Mouse (Mus musculus): ENCODE data around the gene Gck. TPM values are rescaled to one million over a fixed set of nuclear protein-coding genes. Genes with fewer than 3 reads are reported as not detected.

Gck gene
- polyA plus RNA-seq, 1 experiment from 2014 or later, result 0.72 TPM

DNA sequence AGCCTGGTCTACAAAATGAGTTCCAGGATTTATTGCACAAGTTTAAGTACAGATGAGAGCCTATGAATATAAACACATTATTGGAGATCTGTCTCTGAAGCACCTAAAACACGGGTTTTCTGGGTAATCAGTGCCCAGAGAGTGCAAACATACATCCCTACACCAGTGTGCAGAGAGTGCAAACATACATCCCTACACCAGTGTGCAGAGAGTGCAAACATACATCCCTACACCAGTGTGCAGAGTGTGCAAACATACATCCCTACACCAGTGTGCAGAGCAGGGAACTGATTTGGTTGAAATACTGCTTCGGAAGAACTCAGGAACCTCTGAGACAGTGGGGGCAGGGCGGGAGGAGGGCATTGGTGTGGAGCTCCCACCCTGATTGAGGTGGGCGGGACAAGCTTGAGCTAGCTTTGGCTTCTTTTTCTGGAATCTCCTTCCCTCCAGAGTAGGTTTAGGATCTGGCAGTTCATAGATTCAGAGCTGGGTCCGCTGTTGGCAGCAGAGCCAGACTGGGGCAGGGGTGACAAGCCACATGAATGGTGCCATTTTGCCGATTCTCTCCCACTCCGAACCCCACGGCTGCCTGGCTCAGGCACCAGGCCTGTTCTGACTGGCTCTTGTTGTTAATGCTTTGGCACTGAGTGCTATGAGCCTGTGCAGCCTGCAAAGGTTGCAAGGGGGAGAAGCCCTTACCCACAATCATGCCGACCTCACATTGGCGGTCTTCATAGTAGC is 43.9 kb downstream of the Gck start:
- Histone ChIP-seq H3K36me3 (no peaks in the 10 kb centered on the region), H3K27me3 (peaks cover 13% of the 10 kb centered on the region; the same call in 1 of the 2 replicates), H3K9ac (no peak overlapping the region), H3K27ac (no peak overlapping the region), H3K9me3 (replicated peaks) (no peaks in the 10 kb centered on the region), H3K4me3 (no peak overlapping the region), H3K4me1 (replicated peaks) (peaks cover 15% of the 10 kb centered on the region), H3K4me2 (no peak overlapping the region)
- no peak for ATAC-seq (replicated peaks; ENCODE audit: insufficient number of reproducible peaks, insufficient read depth, low FRiP score, low read depth)
- 85% methylated on average over 10 of the region's 10 CpGs for WGBS

DNA sequence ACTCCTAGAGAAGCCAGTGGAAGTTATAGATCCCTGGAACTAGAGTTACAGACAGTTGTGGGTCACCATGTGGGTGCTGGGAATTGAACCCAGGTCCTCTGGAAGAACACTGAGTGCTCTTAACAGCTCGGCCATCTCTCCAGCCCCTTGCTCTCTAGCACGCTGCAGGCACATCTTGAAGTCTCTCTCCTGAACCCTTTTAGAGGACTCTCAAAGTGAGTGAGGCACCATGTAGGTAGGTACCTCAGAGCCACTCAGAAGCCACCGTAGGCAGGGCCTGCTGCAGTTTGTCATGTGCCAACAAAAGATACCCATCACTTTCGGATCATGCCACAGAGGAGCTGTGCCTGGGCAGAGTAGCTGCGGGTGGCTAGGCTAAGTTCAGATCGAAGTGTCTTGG is 45.0 kb downstream of the Gck start:
- no peak overlapping the region for H3K4me2 ChIP-seq
- H3K4me3 ChIP-seq, result no peak overlapping the region
- H3K9ac ChIP-seq, result no peak overlapping the region
- H3K27me3 ChIP-seq, result peaks cover 15% of the 10 kb centered on the region; the same call in 1 of the 2 replicates
- no peaks in the 10 kb centered on the region for H3K9me3 ChIP-seq (replicated peaks)
- no peak overlapping the region for H3K27ac ChIP-seq
- H3K36me3 ChIP-seq, result no peaks in the 10 kb centered on the region
- H3K4me1 ChIP-seq (replicated peaks), result peaks cover 16% of the 10 kb centered on the region
- no peak for ATAC-seq (replicated peaks; ENCODE audit: insufficient number of reproducible peaks, insufficient read depth, low FRiP score, low read depth)
- 84% methylated on average over 6 of the region's 6 CpGs for WGBS

DNA sequence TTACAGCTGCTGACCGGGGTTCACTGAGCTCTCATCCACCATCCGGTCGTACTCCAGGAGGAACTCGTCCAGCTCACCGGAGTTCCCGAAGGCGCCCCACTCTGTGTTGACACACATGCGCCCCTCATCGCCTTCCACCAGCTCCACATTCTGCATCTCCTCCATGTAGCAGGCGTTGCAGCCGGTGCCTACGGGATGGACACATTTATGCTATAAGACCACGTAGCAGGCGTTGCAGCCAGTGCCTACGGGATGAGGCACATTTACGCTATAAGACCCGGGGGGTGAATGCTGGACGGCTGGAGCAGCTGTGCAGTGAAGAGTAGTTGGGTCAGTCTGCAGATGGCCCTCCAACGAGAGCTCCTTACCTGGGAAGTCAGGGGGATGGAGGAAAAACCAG is 45.5 kb downstream of the Gck start:
- 90% methylated on average over 19 of the region's 19 CpGs for WGBS

GRCm38 (mm10) chr11:5903844-5904243 is 46.0 kb downstream of the Gck start:
- Histone ChIP-seq H3K36me3 (no peaks in the 10 kb centered on the region), H3K4me3 (no peak overlapping the region), H3K27me3 (peaks cover 15% of the 10 kb centered on the region; the same call in 1 of the 2 replicates), H3K4me2 (no peak overlapping the region), H3K27ac (no peak overlapping the region), H3K9ac (no peak overlapping the region), H3K4me1 (replicated peaks) (peaks cover 19% of the 10 kb centered on the region), H3K9me3 (replicated peaks) (no peaks in the 10 kb centered on the region)
- no peak for ATAC-seq (replicated peaks; ENCODE audit: insufficient number of reproducible peaks, insufficient read depth, low FRiP score, low read depth)
- 82% methylated on average over 2 of the region's 2 CpGs for WGBS

More for the DNA sequence above, 45.5 kb downstream of the Gck start:
- no peaks in the 10 kb centered on the region for H3K9me3 ChIP-seq (replicated peaks)
- no peaks in the 10 kb centered on the region for H3K36me3 ChIP-seq
- no peak overlapping the region for H3K4me3 ChIP-seq
- peaks cover 16% of the 10 kb centered on the region for H3K4me1 ChIP-seq (replicated peaks)
- H3K4me2 ChIP-seq, result no peak overlapping the region
- H3K9ac ChIP-seq, result no peak overlapping the region
- H3K27ac ChIP-seq, result no peak overlapping the region
- ATAC-seq (replicated peaks; ENCODE audit: insufficient number of reproducible peaks, insufficient read depth, low FRiP score, low read depth), result no peak
- H3K27me3 ChIP-seq, result peaks cover 15% of the 10 kb centered on the region; the same call in 1 of the 2 replicates

DNA sequence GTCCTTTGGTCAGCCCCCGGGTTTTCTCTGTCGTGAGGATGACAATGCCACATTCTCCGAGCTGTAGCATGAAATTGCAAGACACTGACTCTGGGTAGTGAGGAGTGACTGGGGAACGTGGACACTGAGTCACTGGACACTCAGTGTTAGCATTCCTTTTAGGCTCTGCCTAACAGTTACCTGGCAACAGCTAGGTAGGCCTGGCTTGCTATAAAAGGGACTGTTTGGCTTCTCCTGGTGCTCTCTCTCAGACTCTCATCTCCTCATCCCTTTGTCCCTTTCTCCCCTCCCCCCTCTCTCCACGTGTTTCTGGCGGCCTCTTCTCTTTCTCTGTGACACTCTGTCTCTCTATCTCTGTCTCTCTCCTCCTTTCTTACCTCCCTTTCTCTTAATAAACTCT is 47.5 kb downstream of the Gck start:
- peak overlapping the region; percentile 37 for H3K4me3 ChIP-seq
- no peak for ATAC-seq (replicated peaks; ENCODE audit: insufficient number of reproducible peaks, insufficient read depth, low FRiP score, low read depth)
- H3K9me3 ChIP-seq (replicated peaks), result no peaks in the 10 kb centered on the region
- 29% methylated on average over 6 of the region's 6 CpGs for WGBS
- peaks cover 33% of the 10 kb centered on the region for H3K4me1 ChIP-seq (replicated peaks)
- H3K9ac ChIP-seq, result 0 out of 2 replicates have a peak overlapping the region, but pooled peaks have one; percentile 30
- peak overlapping the region; percentile 59 for H3K4me2 ChIP-seq
- H3K36me3 ChIP-seq, result no peaks in the 10 kb centered on the region
- peaks cover 20% of the 10 kb centered on the region; the same call in 1 of the 2 replicates for H3K27me3 ChIP-seq
- H3K27ac ChIP-seq, result no peak overlapping the region

DNA sequence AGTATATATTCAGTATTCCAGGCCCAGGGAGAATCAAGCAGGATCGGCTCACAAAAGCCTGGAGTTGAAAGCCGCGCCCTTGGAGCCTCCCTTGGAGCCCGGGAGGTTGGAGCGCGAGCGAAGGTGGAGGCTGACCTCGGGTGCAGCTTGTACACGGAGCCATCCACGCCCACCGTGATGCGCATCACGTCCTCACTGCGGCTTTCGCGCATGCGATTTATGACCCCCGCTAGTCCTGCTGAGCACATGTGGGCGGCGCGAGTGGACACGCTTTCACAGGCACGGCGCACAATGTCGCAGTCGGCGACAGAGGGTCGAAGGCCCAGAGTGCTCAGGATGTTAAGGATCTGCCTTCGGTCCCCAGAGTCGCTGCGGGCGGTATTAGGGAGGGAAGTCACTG is 47.9 kb downstream of the Gck start:
- peak overlapping the region; percentile 30 for H3K9ac ChIP-seq
- H3K4me1 ChIP-seq (replicated peaks), result peaks cover 38% of the 10 kb centered on the region
- peak; percentile 49; the same call in 1 of the 2 replicates for ATAC-seq (replicated peaks; ENCODE audit: insufficient number of reproducible peaks, insufficient read depth, low FRiP score, low read depth)
- H3K4me2 ChIP-seq, result peak overlapping the region; percentile 59
- 5% methylated on average over 32 of the region's 32 CpGs for WGBS
- H3K27ac ChIP-seq, result 0 out of 2 replicates have a peak overlapping the region, but pooled peaks have one; percentile 0
- no peaks in the 10 kb centered on the region for H3K9me3 ChIP-seq (replicated peaks)
- H3K27me3 ChIP-seq, result peaks cover 20% of the 10 kb centered on the region; the same call in 1 of the 2 replicates
- no peaks in the 10 kb centered on the region for H3K36me3 ChIP-seq
- H3K4me3 ChIP-seq, result peak overlapping the region; percentile 37

DNA sequence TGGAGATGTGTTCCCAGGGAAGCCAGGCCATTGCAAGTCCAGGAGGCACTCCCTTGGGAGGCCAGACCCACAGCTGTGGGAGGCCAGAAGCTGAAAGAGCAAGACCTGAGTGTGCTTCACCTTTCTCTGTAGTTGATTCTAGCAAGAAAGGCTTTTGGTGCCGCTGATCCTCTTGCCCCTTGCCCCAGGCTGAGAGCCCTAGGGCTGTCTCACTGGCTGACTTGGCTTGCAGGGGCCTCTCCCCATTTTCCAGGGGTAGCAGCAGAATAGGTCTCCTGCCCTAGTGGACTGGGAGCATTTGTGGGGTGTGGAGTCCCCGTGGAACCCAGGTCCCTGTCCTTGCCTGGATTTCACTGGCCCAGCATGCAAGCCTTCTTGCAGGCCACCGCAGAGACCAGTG is 48.6 kb downstream of the Gck start:
- peak overlapping the region; percentile 37 for H3K4me3 ChIP-seq
- ATAC-seq (replicated peaks; ENCODE audit: insufficient number of reproducible peaks, insufficient read depth, low FRiP score, low read depth), result no peak
- no peaks in the 10 kb centered on the region for H3K36me3 ChIP-seq
- WGBS, result 39% methylated on average over 3 of the region's 3 CpGs
- H3K9ac ChIP-seq, result peak overlapping the region; percentile 30; the same call in 1 of the 2 replicates
- peak overlapping the region; percentile 0; the same call in 1 of the 2 replicates for H3K27ac ChIP-seq
- no peaks in the 10 kb centered on the region for H3K9me3 ChIP-seq (replicated peaks)
- peak overlapping the region; percentile 59 for H3K4me2 ChIP-seq
- H3K4me1 ChIP-seq (replicated peaks), result peaks cover 44% of the 10 kb centered on the region
- peaks cover 20% of the 10 kb centered on the region; the same call in 1 of the 2 replicates for H3K27me3 ChIP-seq

GRCm38 (mm10) chr11:5899286-5899685 is 50.6 kb downstream of the Gck start:
- no peaks in the 10 kb centered on the region for H3K36me3 ChIP-seq
- H3K9ac ChIP-seq, result no peak overlapping the region
- 89% methylated on average over 10 of the region's 10 CpGs for WGBS
- no peaks in the 10 kb centered on the region for H3K9me3 ChIP-seq (replicated peaks)
- peaks cover 20% of the 10 kb centered on the region; the same call in 1 of the 2 replicates for H3K27me3 ChIP-seq
- no peak overlapping the region for H3K4me2 ChIP-seq
- ATAC-seq (replicated peaks; ENCODE audit: insufficient number of reproducible peaks, insufficient read depth, low FRiP score, low read depth), result no peak
- peak overlapping the region; percentile 83 for H3K27ac ChIP-seq
- H3K4me1 ChIP-seq (replicated peaks), result peaks cover 51% of the 10 kb centered on the region
- H3K4me3 ChIP-seq, result no peak overlapping the region

DNA sequence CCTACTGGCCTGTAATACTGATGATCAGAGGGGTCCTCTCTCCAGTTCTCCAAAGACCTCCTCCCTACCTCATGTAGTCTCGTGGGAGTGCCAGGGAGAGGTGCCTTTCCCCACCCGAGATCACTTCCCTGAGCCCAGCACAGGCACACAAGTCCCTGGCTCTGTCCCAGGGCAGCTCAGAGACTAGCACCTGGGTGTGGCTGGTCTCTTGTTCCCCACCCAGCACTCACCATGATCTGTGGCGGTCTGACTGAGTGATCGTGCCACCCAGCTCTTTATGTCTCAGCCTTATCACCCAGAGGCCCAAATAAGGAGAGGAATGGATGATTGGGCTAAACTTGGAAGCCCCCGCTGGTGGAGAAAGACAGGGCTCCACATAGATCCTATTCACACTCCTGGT is 51.4 kb downstream of the Gck start, which contains the start of gene Myl7:
Myl7 (minus strand) TSS at position 252 of the 400 bp plus-strand sequence.
- H3K27ac ChIP-seq, result peak within 1 kb of the TSS; percentile 83
- peak within 1 kb of the TSS; percentile 50 for H3K4me3 ChIP-seq
- peaks cover 19% of the 10 kb centered on the region; the same call in 1 of the 2 replicates for H3K27me3 ChIP-seq
- H3K36me3 ChIP-seq, result no peaks in the 10 kb centered on the region
- no peaks in the 10 kb centered on the region for H3K9me3 ChIP-seq (replicated peaks)
- ATAC-seq (replicated peaks; ENCODE audit: insufficient number of reproducible peaks, insufficient read depth, low FRiP score, low read depth), result peak; percentile 54; the same call in 1 of the 2 replicates
- peak within 1 kb of the TSS; percentile 63 for H3K9ac ChIP-seq
- H3K4me1 ChIP-seq (replicated peaks), result peaks cover 59% of the 10 kb centered on the region
- H3K4me2 ChIP-seq, result peak within 1 kb of the TSS; percentile 64
- 27% methylated on average over 5 of the region's 5 CpGs for WGBS

DNA sequence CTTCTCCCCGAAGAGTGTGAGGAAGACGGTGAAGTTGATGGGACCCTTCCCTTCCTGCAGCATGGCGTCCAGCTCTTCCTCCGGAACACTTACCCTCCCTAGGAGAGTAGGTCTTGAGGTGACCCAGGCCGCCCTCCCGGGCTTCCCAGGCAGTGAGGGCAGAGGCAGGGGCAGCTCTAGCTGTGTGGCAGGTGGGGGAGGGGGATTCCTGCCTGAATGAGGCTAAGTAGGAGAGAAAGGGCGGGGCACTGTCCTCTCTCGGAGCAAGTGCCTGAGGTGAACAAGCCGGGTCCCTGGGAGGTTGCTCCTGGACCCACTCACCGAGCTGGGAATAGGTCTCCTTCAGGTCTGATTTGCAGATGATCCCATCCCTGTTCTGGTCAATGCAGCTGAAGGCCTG is 52.0 kb downstream of the Gck start:
- H3K27me3 ChIP-seq, result peaks cover 12% of the 10 kb centered on the region; the same call in 1 of the 2 replicates
- H3K4me2 ChIP-seq, result peak overlapping the region; percentile 64
- peak overlapping the region; percentile 50 for H3K4me3 ChIP-seq
- 0 out of 2 replicates have a peak, but pooled peaks have one; percentile 3 for ATAC-seq (replicated peaks; ENCODE audit: insufficient number of reproducible peaks, insufficient read depth, low FRiP score, low read depth)
- H3K27ac ChIP-seq, result peak overlapping the region; percentile 83
- 15% methylated on average over 10 of the region's 10 CpGs for WGBS
- no peaks in the 10 kb centered on the region for H3K9me3 ChIP-seq (replicated peaks)
- peaks cover 65% of the 10 kb centered on the region for H3K4me1 ChIP-seq (replicated peaks)
- peak overlapping the region; percentile 63 for H3K9ac ChIP-seq
- H3K36me3 ChIP-seq, result no peaks in the 10 kb centered on the region

DNA sequence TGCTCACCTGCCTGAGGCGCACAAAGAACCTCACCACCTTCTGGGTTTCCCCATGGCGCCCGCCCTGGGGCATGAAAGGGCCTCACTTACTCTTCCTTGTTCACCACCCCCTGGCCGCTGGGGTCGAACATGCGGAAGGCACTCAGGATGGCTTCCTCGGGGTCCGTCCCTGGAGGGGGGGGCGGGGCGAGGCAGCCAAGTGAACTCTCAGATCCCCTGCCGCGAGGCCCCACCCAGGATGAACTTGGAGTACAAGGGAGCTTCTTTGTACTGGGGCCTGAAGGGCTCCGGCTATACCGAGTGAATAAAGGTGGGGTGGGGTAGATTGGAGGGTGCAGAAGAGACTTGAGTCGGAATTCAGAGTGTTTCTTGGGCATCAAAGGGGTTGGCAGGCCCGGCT is 52.7 kb downstream of the Gck start:
- Histone ChIP-seq H3K9ac (peak overlapping the region; percentile 63), H3K27ac (peak overlapping the region; percentile 83), H3K4me1 (replicated peaks) (peaks cover 68% of the 10 kb centered on the region), H3K9me3 (replicated peaks) (no peaks in the 10 kb centered on the region), H3K4me3 (peak overlapping the region; percentile 50), H3K27me3 (0 out of 2 replicates have a peak, but pooled peaks cover 10% of the 10 kb centered on the region), H3K36me3 (no peaks in the 10 kb centered on the region), H3K4me2 (peak overlapping the region; percentile 64)
- WGBS, result 11% methylated on average over 16 of the region's 16 CpGs
- ATAC-seq (replicated peaks; ENCODE audit: insufficient number of reproducible peaks, insufficient read depth, low FRiP score, low read depth), result no peak
